Mouse (Mus musculus) heart, embryonic 12.5 days (tissue): ENCODE results near the gene Apobec4. TPM values are rescaled to one million over a fixed set of nuclear protein-coding genes. Genes with fewer than 3 reads are reported as not detected.

Experiments
- polyA plus RNA-seq: library from polyadenylated mRNA; unstranded; fragments of >200 nt; fragmentation: Nextera tagmentation; extraction: Ambion mirVana; gene quantifications from 2 replicates; pipeline ENCODE4 v1.2.1, GENCODE M21; 2016

The Apobec4 gene
- polyA plus RNA-seq, 1 experiment from 2014 or later, result not detected

Other genes with a start within 250 kb of the Apobec4 start
- 66.1 and 73.5 TPM in 2 replicates for gene Rgl1, start 15.8 kb downstream of the Apobec4 start, polyA plus RNA-seq
- gene Arpc5, start 16.0 kb downstream of the Apobec4 start, polyA plus RNA-seq, result 245 and 249 TPM in 2 replicates
- gene Ncf2, start 49.6 kb downstream of the Apobec4 start, polyA plus RNA-seq, result 3.4 and 4.4 TPM in 2 replicates
- 32.3 and 34.2 TPM in 2 replicates for gene Smg7, start 152.1 kb downstream of the Apobec4 start, polyA plus RNA-seq
- 0.98 and 1.2 TPM in 2 replicates for gene Nmnat2, start 204.4 kb downstream of the Apobec4 start, polyA plus RNA-seq